Mouse (Mus musculus): ENCODE data around the gene Cpe.

Cpe gene

DNA sequence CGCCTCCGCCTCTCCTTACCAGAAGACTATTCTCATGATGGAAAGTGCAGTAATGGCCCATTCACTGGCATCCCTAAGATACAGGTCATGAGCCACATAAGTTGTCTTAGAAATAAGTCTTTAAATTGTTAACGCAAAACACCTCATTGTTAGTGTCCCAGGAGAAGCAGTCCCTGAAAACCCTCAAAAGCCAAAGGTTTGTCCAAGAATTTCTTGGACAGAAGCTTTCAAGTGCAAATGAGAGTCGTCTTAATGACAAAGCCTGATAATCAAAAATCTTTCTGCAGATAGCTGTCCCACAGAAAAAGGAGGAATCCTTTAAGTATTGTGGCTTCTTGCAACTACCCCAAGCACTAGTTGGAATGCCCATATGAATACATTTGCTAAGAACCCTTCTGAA is 60.7 kb downstream of the Cpe start:
- no peak for DNase-seq (ENCODE audit: low spot score in 2 of 2)

DNA sequence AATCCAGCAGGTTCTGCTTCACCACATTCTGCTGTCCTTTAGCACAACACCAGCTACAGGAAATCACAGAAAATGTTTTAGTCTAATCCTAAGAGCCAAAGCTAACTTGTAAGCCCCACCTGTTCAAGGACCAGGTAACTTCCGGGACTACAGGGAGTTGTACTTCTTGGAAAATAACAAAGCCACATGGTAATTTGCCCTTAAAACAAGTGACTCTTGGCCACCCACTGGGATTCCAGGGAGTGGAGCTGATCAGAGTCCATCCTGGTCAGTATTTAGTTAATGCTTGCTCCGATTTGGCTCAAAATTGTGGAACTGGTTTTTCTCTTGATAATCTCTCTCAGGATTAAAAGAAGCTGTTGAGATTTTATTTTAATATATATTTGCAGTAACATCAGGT is 61.1 kb downstream of the Cpe start:
- DNase-seq (ENCODE audit: low spot score in 2 of 2): no peak

DNA sequence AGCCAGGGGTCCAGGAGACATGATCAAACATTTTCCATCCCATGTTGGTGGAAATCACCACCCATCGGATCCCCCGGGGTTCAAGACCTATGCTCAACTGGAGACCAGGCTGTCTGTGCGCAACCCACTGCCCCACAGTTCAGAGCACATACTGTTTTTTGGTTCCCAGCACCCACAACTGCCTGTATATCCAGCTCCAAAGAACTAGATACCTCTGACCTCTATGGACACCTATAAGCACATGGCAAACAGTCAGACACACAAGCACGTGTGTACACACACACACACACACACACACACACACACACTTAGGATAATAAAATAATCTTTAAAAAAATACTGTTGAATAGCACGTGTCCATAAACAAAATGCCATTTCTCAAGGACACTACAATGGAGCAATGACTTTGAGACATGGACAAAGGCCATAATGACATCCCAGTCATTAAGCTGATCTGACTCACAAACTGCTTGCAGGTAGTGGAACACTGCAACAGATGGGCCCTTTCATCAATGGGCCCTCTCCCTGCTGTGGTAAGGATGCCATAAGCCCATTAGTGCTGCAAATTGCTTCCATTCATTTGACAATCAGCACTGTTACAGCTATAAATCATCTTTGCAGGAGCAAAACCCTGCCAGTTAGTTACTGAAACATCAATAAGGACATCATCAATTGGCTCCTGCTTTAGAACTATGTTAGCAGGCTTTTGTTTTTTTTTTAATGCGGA is 63.7 kb downstream of the Cpe start:
- no peak for DNase-seq (ENCODE audit: low spot score in 2 of 2)

DNA sequence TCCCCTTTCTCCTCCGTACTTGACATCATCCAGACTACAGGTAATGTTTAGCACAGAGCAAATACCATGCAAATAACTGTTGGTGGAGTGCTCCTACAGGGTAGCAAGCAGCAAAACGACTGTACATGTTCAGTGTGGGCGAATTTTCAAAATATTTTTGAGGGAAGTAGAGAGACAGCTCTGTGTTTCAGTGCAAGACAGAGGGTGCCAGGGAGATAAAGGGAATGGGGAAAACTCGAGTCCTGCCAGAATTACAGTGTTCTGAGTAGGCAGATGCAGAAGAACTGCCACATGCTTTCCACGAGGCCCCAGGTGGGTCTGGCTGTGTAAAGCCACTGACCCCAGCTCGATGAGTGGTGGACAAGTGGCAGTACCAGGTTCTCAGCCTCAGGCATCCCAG is 64.8 kb downstream of the Cpe start:
- no peak for DNase-seq (ENCODE audit: low spot score in 2 of 2)

DNA sequence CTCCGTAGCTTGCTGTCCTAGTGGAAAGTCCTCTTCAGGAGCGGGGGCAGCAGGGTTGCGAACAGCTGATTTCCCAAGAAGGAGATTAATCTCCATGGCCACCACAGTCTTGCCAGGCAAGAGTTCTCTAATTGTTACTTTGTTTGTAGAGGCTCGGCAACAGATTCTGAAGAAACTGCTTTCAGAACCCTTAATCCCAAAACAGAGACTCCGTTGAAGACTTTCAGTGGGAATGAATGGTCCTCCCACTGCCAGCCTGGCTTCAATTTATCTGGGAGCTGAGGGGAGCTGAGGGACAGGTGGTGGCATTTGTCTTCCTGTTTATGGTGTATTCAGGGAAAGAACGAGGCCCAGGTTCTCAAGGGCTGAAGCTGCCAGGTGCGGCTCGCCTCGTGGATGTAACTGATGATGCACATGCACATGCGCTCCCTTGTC is 68.2 kb downstream of the Cpe start:
- DNase-seq (ENCODE audit: low spot score in 2 of 2): peak in 1 of 2 experiments; percentile 58

DNA sequence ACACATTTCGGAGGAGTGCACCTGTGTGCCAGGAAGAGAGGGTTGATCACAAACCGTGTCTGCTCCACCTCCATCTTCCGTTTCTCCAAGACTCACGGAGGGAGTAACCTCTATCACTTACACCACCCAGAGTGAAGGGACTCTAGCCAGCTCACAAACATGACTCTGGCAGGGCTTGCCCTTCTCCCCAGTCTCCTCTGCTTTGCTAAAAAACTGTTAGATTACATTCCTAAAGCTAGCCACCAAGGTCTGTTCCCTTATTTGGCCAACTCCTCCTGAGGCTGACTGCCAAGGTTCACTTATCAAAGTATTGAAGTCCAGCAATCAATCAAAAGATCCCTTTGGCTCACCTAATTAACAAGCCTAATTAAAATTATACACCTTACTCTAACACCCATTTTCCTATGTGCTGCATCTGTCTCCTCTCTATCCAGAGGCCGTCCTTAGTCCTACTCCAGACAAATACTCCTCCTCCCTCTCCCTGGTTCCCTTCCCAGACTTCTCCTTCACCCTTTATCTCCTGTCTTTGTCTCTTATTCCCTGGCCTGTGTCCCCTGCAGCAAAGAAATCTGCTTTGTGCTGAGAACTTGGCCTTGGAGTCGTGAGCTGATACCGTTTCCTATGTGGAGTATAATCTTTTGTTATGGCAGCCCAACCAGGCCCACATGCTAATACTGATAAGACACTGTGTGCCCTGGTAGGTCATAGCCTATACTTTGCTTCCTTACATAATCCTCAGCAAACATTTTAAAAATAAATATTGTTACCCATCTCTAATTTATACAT is 72.3 kb downstream of the Cpe start:
- no peak for DNase-seq (ENCODE audit: low spot score in 2 of 2)

DNA sequence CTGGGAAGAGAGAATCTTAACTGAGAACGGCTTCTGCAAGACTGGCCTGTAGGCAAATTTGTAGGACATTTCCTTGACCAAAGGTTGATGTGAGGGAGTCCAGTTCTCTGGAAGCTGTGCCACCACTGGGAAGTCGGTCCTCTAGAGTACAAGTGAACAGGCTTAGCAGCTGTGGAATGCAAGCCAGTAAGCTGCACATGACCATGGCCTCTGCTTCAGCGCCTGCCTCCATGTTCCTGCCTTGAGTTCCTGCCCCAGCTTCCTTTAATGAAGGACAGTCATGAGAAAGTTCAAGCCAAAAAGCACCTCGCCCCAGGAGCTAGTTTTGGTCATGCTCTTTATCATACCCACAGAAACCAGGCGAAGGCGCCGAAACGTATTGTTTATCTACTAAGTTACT is 73.2 kb downstream of the Cpe start:
- DNase-seq (ENCODE audit: low spot score in 2 of 2): no peak

DNA sequence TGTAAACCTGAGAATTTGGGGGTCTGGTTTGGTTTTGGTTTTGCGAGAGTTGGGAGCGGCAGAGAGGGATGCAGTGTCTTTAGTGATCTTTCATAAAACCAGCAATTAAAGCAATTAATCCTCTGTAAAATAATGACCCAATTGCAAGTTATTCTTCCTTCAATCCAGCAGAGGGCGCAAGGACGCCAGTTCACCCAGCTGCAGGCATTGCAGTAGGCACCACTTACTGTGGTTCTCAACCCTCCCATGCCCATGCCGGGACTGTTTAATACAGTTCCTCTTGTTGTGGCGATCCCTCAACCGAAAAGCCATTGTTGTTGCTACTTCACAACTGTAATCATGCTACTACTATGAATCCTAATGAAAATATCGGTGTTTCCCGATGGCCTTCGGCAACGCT is 74.2 kb downstream of the Cpe start:
- peak in 1 of 2 experiments; percentile 48 for DNase-seq (ENCODE audit: low spot score in 2 of 2)

DNA sequence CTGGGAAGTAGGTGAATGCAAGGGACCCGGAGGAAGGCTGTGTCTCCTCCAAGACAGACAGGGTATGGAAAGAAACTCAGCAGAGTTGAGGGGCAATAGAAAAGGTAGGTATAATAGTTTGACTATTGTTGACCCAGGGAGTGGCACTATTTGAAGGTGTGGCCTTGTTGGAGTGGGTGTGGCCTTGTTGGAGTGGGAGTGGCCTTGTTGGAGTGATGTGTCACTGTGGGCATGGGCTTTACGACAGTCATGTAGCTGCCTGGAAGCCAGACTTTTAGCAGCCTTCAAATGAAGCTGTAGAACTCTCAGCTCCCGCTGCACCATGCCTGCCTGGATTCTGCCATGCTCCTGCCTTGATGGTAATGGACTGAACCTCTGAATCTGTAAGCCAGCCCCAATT is 76.3 kb downstream of the Cpe start:
- DNase-seq (ENCODE audit: low spot score in 2 of 2): no peak

DNA sequence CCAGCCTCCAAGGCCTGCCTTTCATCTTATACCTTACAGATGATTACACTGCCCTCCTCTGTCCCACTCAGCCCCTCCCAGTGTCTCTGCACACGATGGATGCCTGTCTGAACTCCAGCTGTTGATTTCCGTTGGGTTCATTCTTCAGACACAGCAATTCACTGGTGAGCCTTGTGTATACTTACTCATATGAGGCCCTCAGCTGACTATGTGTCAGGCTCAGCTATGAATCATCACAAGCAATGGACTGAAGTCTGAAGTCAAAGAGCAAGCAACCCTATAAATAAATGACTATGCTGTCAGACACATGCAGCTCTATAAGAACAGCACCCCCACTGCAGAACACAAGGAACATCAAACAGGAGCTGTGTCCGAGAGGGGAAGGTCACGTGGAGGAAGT is 77.4 kb downstream of the Cpe start:
- DNase-seq (ENCODE audit: low spot score in 2 of 2): no peak

DNA sequence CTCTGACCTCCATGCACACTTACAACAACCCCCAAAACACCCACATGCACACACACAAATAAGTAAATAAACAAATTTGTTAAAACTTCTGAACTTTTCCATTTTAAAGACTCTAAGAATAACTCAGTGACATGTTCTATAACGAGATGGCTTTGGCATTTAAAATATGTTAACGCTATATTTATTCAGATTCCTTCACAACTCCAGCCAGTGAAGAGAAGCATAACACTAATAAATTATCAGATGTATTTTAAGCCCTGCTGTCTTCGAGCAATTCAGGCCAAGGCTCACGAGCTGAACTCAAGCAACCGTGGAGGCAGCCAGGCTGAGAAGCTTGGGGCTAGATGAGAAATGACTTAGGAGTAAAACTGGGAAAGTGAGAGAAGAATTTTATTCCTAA is 79.2 kb downstream of the Cpe start:
- DNase-seq (ENCODE audit: low spot score in 2 of 2): no peak

DNA sequence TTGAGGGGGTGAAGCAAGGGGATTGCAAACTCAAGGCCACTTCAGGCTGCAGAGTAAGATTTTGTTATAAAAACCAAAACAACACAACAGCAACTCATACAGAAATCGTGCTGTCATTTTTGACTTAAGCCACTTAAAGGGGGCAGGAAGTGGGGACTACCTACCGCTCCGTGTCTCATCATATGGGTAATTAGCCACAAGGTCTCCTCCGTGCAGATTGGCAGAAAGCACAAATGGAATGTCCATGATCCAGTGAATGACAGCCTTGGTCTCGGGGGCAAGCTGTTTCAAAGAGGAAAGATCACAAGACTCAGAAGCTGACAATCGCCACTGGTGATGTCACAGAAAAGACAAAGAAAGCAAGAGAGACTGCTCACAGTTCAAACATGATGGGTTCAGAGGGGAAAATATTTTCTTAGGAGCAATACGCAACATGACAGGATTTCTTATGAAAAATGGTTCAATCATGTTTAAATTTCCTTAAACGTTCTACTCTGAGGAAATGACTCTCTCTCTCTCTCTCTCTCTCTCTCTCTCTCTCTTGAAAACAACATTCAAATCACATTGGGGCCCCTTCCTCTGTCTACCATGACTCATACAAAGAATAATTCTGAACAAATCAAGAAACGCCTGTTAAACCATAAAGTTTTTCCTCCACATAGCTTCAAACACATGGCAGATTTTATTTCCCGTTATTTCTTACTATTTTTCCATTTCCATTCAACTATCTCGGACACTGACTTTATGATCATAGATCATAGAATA is 81.5 kb downstream of the Cpe start:
- no peak for DNase-seq (ENCODE audit: low spot score in 2 of 2)

DNA sequence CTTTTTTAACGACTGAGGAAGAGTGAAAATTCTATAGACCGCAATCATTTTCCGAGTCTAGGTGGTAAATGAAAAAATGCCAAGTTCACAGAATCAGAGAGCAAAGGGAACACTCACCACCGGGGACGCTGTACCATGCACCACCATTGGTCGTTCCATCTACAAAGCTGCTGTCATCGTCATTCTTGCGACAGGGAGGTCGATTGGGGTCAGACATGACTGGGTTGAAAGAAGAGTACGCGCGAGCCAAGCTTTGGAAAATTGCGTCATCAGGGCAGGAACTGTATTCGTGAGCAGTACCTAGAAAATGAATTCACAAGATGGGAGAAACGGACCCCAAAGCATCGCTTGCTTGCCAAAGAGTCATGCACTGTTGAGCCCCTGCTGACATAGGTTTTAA is 83.9 kb downstream of the Cpe start:
- DNase-seq (ENCODE audit: low spot score in 2 of 2): no peak

DNA sequence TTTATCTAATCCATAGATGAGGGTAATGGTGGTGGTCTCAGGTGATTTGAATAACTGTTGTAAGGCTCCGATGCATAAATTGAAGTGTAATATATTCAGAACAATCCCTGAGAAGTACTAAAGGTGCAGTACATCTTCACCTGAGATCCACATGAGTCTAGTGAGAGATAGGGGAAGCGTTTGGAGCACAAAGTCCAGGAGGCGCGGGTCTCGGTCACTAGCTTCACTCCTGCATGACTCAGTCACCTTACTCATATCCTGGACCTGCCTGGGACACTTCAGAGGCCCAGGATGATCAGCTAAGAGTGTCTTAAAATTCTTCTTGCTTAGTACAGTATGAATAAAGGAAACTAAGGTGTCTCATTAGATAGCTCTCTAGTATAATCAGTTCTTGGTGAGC is 86.8 kb downstream of the Cpe start:
- DNase-seq (ENCODE audit: low spot score in 2 of 2): no peak

DNA sequence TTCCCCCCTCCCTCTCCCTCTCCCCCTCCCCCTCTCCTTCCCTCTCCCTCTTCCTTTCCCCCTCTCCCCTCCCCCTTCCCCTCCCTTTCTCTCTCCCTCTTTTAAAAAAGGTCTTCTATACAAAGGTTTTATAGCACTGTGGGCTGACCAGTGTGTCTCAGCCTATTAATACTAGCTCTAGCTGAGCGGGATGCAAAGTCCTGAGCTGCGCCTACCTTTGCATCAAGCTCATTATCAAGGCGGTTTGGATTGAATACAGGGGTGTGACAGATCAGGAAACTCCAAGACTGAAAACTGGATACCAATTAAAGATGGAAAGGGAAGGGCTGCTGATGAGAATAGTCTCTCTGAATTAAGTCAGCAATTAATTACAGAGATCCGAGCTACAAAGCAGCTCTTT is 94.6 kb downstream of the Cpe start:
- no peak for DNase-seq (ENCODE audit: low spot score in 2 of 2)

DNA sequence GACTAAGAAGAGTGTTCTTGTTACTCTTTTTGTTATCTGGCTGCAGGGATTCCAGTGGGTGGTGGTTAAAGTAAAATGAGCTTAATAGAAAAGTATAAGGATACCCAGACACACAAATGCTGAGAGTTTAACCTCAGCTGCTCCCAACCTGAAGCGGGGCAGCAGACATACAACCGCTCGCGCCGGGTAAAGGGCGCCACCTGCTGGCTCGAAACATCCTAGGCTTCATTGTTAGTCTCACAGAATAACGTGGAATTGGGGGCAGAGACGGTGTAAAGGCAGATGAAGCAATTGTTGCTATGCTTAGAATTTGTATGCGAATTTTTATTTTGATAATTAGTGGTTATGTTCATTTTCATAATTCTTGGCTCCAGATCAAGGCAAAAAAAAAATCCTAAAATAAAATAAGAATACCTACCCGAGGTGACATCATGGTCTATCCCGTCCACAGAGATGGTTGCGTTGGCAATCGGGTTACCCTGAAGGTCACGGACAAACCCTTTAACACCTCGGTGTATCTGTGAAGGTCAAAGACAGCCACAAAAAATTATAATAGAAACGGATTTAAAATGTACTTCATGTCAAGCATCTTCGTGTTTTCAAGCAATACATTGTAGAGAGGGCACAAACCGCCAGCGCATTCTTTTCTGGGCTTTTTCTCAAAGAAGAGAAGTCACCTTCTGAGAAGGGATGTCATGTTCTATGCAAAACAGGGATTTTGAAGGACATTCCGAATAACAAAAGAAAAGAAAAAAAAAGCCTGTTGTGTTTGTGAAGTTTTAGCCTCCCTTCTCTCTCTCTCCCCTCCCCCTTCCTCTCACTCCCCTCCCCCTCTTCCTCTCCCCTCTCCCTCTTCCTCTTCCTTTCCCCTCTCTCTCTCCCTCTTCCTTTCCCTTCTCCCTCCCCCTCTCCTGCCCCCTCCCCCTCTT is 95.5 kb downstream of the Cpe start:
- peak; percentile 59 to 77 for DNase-seq (ENCODE audit: low spot score in 2 of 2)

DNA sequence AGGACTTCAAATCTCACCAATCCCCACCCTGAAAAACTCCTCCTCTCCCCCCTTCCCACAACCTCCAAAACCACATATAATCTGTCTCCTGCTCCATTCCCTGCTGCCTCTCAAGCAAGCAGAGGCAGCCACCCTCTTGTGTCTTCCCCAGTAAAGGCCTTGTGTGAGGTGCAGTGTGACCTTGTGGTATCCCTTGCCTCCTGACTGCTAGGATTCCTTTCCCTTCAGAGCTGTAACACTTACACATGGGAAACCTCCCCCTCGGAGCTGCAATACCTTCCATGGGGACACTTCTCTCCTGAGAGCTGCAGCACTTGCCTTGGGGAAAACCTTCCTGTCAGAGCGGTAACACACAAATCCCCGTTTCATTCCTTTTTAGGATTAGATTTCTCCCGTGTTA is 96.5 kb downstream of the Cpe start:
- DNase-seq (ENCODE audit: low spot score in 2 of 2): no peak

DNA sequence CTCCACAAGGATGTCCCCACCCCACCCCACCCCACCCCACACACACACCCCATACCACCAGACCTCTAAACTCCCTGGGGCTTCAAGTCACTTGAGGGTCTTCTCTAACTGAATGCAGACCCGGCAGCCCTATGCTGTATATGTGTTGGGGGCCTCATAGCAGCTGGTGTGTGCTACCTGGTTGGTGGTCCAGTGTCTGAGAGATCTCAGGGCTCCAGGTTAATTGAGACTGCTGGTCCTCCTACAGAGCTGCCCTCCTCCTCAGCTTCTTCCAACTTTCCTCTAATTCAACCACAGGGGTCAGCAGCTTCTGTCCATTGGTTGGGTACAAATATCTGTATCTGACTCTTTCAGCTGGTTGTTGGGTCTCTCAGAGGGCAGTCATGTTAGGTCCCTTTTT is 102.4 kb downstream of the Cpe start:
- DNase-seq (ENCODE audit: low spot score in 2 of 2): no peak

DNA sequence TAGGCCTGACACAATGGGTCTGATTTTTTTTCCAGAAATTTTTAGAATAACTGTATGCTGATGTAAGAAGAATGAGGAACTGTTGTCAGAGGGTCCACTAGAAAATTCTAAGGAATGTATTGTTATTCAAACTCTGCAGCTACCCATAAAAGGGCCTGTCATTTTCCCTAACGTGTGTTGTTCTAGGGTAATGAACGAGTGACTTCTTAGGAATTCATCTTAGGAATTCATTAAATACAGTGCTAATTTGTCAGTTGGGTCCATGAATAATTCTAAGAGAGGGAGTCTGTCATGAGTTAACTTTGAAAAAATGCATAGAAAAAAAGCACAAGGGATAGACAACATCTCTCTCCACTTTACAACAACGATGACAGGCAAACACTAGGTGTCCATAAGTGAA is 110.0 kb downstream of the Cpe start:
- no peak for DNase-seq (ENCODE audit: low spot score in 2 of 2)

DNA sequence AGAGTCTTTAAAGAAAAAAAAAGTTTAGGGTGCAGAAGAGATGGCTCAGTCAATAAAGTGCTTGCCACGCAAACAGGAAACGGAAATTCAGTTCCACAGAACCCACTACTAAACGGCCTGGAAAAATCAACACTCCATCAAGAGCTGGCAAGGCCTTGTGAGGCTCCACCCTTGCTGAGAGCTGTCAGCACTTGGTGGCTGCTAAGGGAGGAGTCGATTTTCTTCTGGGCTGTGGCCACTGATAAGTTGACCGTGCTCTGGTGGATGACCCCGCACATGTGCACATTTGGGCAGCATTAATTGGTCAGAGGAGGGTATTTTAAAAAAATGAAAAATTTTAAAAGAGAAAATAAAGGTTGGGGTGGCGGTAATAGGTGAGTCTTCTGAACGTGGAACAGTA is 114.6 kb downstream of the Cpe start:
- no peak for DNase-seq (ENCODE audit: low spot score in 2 of 2)

DNA sequence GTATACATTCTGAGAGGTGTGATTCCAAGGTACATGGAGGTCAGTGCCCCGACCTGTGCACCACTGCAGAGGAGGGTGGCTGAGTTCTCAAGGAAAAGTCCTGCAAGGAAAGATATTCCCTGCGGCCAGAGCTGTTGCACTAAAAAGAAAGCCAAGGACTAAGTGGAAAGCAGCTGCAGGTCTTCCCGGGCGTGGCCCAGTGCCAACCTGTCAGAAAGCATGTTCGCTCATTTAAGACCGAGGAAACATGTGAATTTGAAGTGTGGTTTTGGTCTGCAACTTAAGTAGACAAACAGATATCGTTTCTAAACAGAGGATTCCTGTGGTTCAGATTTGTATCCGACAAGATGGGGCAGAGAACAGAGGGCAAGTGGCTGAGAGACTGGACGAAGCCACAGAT is 117.9 kb downstream of the Cpe start:
- no peak for DNase-seq (ENCODE audit: low spot score in 2 of 2)

Data from frontal cortex, postnatal 36 days (tissue).